Mouse (Mus musculus) MEL (cell line): Measurements from ENCODE around the gene Aes. TPM values are rescaled to one million over a fixed set of nuclear protein-coding genes. Genes with fewer than 3 reads are reported as not detected.

Experiments used
- DNase-seq: peaks from one replicate; pipeline ENCODE4 v3.0.0; 2011; ENCODE audit warnings: low read depth, low spot score
- H3K27ac ChIP-seq: 2 replicates; pipeline ENCODE4 v1.5.1; 2012; ENCODE audit warnings: low read depth, mild to moderate bottlenecking, control low read depth, low read length, moderate library complexity; ENCODE audit not compliant: control insufficient read depth
- H3K27me3 ChIP-seq, 2 experiments: fragments of 150-350 bp in 1 of 2; sonication (generic) in 1 of 2; 2 replicates each; pipeline ENCODE4 v1.6.1; 2012; ENCODE audit warnings: low read length in 2 of 2, mild to moderate bottlenecking in 2 of 2, improper control_type of control experiment in 1 of 2, moderate library complexity in 1 of 2; ENCODE audit not compliant: insufficient read depth in 2 of 2, control insufficient read depth in 1 of 2
- H3K36me3 ChIP-seq, 2 experiments: 2 replicates each; pipeline ENCODE4 v1.6.1; 2012 to 2014; ENCODE audit warnings: low read length in 2 of 2, improper control_type of control experiment in 1 of 2, inconsistent platforms in 1 of 2, mild to moderate bottlenecking in 1 of 2; ENCODE audit not compliant: insufficient read depth in 2 of 2, control insufficient read depth in 1 of 2
- H3K4me1 ChIP-seq, 2 experiments: fragments of 150-350 bp in 1 of 2; sonication (generic) in 1 of 2; 2 replicates each; pipeline ENCODE4 v1.6.1; 2012; ENCODE audit warnings: low read length in 2 of 2, improper control_type of control experiment in 1 of 2, mild to moderate bottlenecking in 1 of 2; ENCODE audit not compliant: insufficient read depth in 2 of 2, control insufficient read depth in 1 of 2
- H3K4me3 ChIP-seq, 2 experiments: fragments of 150-350 bp in 1 of 2; sonication (generic) in 1 of 2; 2 replicates each; pipeline ENCODE4 v1.5.1; 2012; ENCODE audit warnings: low read depth in 2 of 2, low read length in 2 of 2, mild to moderate bottlenecking in 2 of 2, moderate library complexity in 2 of 2, control low read depth in 1 of 2, improper control_type of control experiment in 1 of 2; ENCODE audit not compliant: control insufficient read depth in 1 of 2, insufficient read depth in 1 of 2
- H3K79me2 ChIP-seq: 2 replicates; pipeline ENCODE4 v1.6.1; 2012; ENCODE audit warnings: mild to moderate bottlenecking, low read length, moderate library complexity; ENCODE audit not compliant: control insufficient read depth, poor library complexity, insufficient read depth
- H3K9ac ChIP-seq: 2 replicates; pipeline ENCODE4 v1.6.1; 2012; ENCODE audit warnings: low read depth, mild to moderate bottlenecking, control low read depth, low read length, moderate library complexity; ENCODE audit not compliant: control insufficient read depth, poor library complexity, severe bottlenecking
- H3K9me3 ChIP-seq: fragments of 150-350 bp; sonication (generic); replicated peaks from 2 replicates; pipeline ENCODE4 v1.6.1; 2012; ENCODE audit warnings: mild to moderate bottlenecking, low read length, improper control_type of control experiment, moderate library complexity; ENCODE audit not compliant: insufficient read depth
- CHD1 ChIP-seq: IDR thresholded peaks from 2 replicates; pipeline ENCODE4 v1.6.1; 2012; ENCODE audit warnings: low read depth, mild to moderate bottlenecking, inconsistent platforms, low read length, improper control_type of control experiment
- CHD2 ChIP-seq: IDR thresholded peaks from 2 replicates; pipeline ENCODE4 v1.6.1; 2011; ENCODE audit warnings: low read length, improper control_type of control experiment
- CTCF ChIP-seq, 3 experiments: IDR thresholded peaks in 2 of 3; conservative IDR thresholded peaks in 1 of 3; 2 replicates each; pipeline ENCODE4 v1.5.1; 2011 to 2012; ENCODE audit warnings: low read length in 3 of 3, low read depth in 2 of 3, mild to moderate bottlenecking in 2 of 3, improper control_type of control experiment in 1 of 3, inconsistent platforms in 1 of 3, mixed read lengths in 1 of 3, moderate library complexity in 1 of 3; ENCODE audit not compliant: control insufficient read depth in 1 of 3, insufficient read depth in 1 of 3, poor library complexity in 1 of 3, severe bottlenecking in 1 of 3
- ELF1 ChIP-seq: IDR thresholded peaks from 2 replicates; pipeline ENCODE4 v1.6.1; 2014; ENCODE audit warnings: low read depth, mild to moderate bottlenecking, inconsistent platforms, low read length, improper control_type of control experiment, moderate library complexity
- EP300 ChIP-seq, 2 experiments: IDR thresholded peaks; 2 replicates each; pipeline ENCODE4 v1.6.1; 2011; ENCODE audit warnings: improper control_type of control experiment in 2 of 2, low read length in 2 of 2, low read depth in 1 of 2, mild to moderate bottlenecking in 1 of 2
- ETS1 ChIP-seq: IDR thresholded peaks from 2 replicates; pipeline ENCODE4 v1.6.1; 2012; ENCODE audit warnings: low read depth, mild to moderate bottlenecking, inconsistent platforms, low read length, improper control_type of control experiment, moderate library complexity
- GATA1 ChIP-seq: IDR thresholded peaks from 2 replicates; pipeline ENCODE4 v1.6.1; 2011; ENCODE audit warnings: low read depth, low read length, improper control_type of control experiment
- MAFK ChIP-seq: IDR thresholded peaks from 2 replicates; pipeline ENCODE4 v1.6.1; 2011; ENCODE audit warnings: low read depth, mild to moderate bottlenecking, low read length, improper control_type of control experiment, borderline replicate concordance
- MAX ChIP-seq: IDR thresholded peaks from 2 replicates; pipeline ENCODE4 v1.6.1; 2011; ENCODE audit warnings: low read length, improper control_type of control experiment
- MEF2A ChIP-seq: IDR thresholded peaks from 2 replicates; pipeline ENCODE4 v1.6.1; 2014; ENCODE audit warnings: low read depth, mild to moderate bottlenecking, inconsistent platforms, low read length, improper control_type of control experiment; ENCODE audit not compliant: poor library complexity, insufficient replicate concordance, severe bottlenecking; ENCODE audit errors: extremely low read depth
- MXI1 ChIP-seq: IDR thresholded peaks from 2 replicates; pipeline ENCODE4 v1.6.1; 2011; ENCODE audit warnings: mild to moderate bottlenecking, low read depth, low read length, improper control_type of control experiment
- MYB ChIP-seq: IDR thresholded peaks from 2 replicates; pipeline ENCODE4 v1.6.1; 2011; ENCODE audit warnings: mild to moderate bottlenecking, low read depth, low read length, improper control_type of control experiment
- NELFE ChIP-seq: IDR thresholded peaks from 2 replicates; pipeline ENCODE4 v1.6.1; 2011; ENCODE audit warnings: low read depth, low read length, improper control_type of control experiment
- NRF1 ChIP-seq: IDR thresholded peaks from 2 replicates; pipeline ENCODE4 v1.6.1; 2014; ENCODE audit warnings: low read depth, mild to moderate bottlenecking, inconsistent platforms, low read length, improper control_type of control experiment, moderate library complexity; ENCODE audit not compliant: poor library complexity, insufficient read depth, severe bottlenecking
- POLR2AphosphoS2 ChIP-seq: IDR thresholded peaks from 2 replicates; pipeline ENCODE4 v1.6.1; 2011; ENCODE audit warnings: low read length, improper control_type of control experiment
- POLR2AphosphoS5 ChIP-seq: IDR thresholded peaks from 2 replicates; pipeline ENCODE4 v1.6.1; 2012; ENCODE audit warnings: low read depth, borderline replicate concordance, mild to moderate bottlenecking, inconsistent platforms, low read length, moderate library complexity, mixed read lengths
- RCOR1 ChIP-seq: IDR thresholded peaks from 2 replicates; pipeline ENCODE4 v1.6.1; 2012; ENCODE audit warnings: low read depth, mild to moderate bottlenecking, inconsistent platforms, low read length, improper control_type of control experiment
- SIN3A ChIP-seq: IDR thresholded peaks from 2 replicates; pipeline ENCODE4 v1.6.1; 2012; ENCODE audit warnings: low read length, improper control_type of control experiment, inconsistent platforms
- SMC3 ChIP-seq: IDR thresholded peaks from 2 replicates; pipeline ENCODE4 v1.6.1; 2011; ENCODE audit warnings: low read depth, low read length, improper control_type of control experiment
- TAL1 ChIP-seq: IDR thresholded peaks from 2 replicates; pipeline ENCODE4 v1.6.1; 2012; ENCODE audit warnings: mild to moderate bottlenecking, inconsistent platforms, low read length, moderate library complexity, mixed read lengths
- TCF12 ChIP-seq: IDR thresholded peaks from 2 replicates; pipeline ENCODE4 v1.6.1; 2014; ENCODE audit warnings: low read depth, mild to moderate bottlenecking, inconsistent platforms, low read length, improper control_type of control experiment, moderate library complexity
- UBTF ChIP-seq: IDR thresholded peaks from 2 replicates; pipeline ENCODE4 v1.6.1; 2012; ENCODE audit warnings: low read depth, mild to moderate bottlenecking, inconsistent platforms, low read length, improper control_type of control experiment, moderate library complexity, borderline replicate concordance; ENCODE audit not compliant: insufficient read depth
- ZMIZ1 ChIP-seq: IDR thresholded peaks from 2 replicates; pipeline ENCODE4 v1.6.1; 2012; ENCODE audit warnings: low read depth, mild to moderate bottlenecking, inconsistent platforms, low read length, improper control_type of control experiment, moderate library complexity
- polyA plus RNA-seq, 2 experiments: library from polyadenylated mRNA; stranded (reverse) in 1 of 2; unstranded in 1 of 2; fragments of >175 nt in 1 of 2; fragments of >200 nt in 1 of 2; gene quantifications; 2 replicates each; pipeline versions ENCODE4 v1.2.1 to v1.2.4; 2012; ENCODE audit warnings: low replicate concordance in 2 of 2, low read depth in 1 of 2; ENCODE audit not compliant: insufficient read length in 2 of 2, insufficient read depth in 1 of 2, missing spikeins in 1 of 2
- total RNA-seq: library from RNA; depleted of rRNA; stranded (reverse); fragments of 300-350 nt; gene quantifications from 2 replicates; pipeline ENCODE4 v1.2.3, GENCODE M21; 2012

Gene Aes
- total and polyA plus RNA-seq, 3 experiments = 197 to 355 TPM; not detected in 1

DNA sequence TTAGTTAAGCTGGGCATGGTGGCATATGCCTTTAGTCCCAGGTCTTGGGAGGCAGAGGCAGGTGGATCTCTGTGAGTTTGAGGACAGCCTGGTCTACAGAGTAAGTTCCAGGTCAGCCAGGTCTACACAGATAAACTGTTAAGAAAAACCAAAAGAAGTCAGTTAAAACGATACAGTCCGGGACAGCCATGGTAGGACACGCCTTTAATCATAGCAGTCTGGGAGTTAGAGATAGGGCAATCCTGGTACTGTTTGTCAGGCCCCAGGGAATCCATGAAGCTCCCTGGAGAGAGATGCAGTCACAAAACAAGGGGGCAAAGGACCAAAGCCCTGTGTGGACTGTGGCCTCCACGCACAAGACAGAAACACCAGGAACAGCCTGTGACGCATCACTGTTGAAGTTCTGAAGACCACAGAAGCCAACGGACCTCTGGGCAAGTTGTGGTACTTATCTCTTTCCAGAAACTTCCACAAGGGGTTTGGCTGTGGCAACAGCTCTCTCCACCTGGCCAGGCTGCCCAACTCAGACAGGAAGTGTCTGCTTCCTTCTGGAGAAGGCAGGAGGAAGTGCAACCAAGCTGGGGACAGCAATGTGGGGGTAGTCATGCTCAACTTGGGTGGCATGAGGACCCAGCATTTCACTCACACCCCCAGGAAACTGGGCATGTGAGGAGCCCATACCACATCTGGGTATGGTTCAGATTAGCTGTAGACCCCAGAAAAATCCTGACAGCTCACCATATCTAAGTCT, 39.9 kb upstream of the Aes start:
- H3K4me3 ChIP-seq = no peak overlapping the region
- TF ChIP-seq POLR2AphosphoS5 = no peak
- peak; percentile 28 for TF ChIP-seq SIN3A
- peak; percentile 81 for TF ChIP-seq MYB
- TF ChIP-seq NRF1 = no peak
- peak; percentile 5; the same call in 1 of the 2 replicates for TF ChIP-seq MXI1
- no peak for TF ChIP-seq CTCF (IDR thresholded peaks at IDR 0.05 in 2 of 3, conservative IDR thresholded peaks at IDR 0.05 in 1 of 3; ENCODE audit: control insufficient read depth in 1 of 3, insufficient read depth in 1 of 3, low read depth in 2 of 3, low read length in 3 of 3, poor library complexity in 1 of 3, severe bottlenecking in 1 of 3)
- peak; percentile 77 for TF ChIP-seq GATA1
- TF ChIP-seq TAL1 = peak; percentile 79
- no peak for TF ChIP-seq MEF2A
- no peak for TF ChIP-seq SMC3
- peak; percentile 75 to 91 for TF ChIP-seq EP300 (IDR thresholded peaks at IDR 0.05; ENCODE audit: low read depth in 1 of 2, low read length in 2 of 2)
- TF ChIP-seq TCF12 = peak; percentile 79
- TF ChIP-seq RCOR1 = peak; percentile 59
- TF ChIP-seq POLR2AphosphoS2 = no peak
- TF ChIP-seq ETS1 = peak; percentile 12; the same call in 1 of the 2 replicates
- TF ChIP-seq ELF1 = no peak; the same call in 1 of the 2 replicates
- TF ChIP-seq MAFK = no peak
- no peak for TF ChIP-seq CHD2
- TF ChIP-seq MAX = no peak

DNA sequence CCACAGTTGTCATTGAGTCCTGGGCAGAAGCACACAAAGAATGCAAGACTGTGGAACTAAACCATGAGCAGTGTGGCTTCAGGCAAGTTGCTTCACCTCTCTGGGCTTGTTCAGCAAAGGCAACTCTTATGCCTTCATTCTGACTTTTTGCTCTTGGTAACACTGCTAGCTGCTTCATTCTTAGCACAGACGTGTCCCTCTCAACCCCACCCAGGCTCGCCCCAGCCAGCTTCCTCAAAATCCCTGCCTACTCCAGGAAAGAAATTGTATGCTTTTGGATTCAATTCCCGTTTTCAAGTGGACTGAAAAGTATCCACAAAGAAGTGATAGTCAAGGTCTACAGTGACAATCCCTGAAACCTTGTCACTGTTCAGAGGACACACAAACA, 39.3 kb upstream of the Aes start:
- H3K9ac ChIP-seq = no peak overlapping the region
- no peak for DNase-seq
- H3K79me2 ChIP-seq = peaks cover 11% of the 10 kb centered on the region
- no peaks in the 10 kb centered on the region for H3K27me3 ChIP-seq
- H3K36me3 ChIP-seq = peaks cover 0 to 27% of the 10 kb centered on the region in 2 experiments; a peak in 2 of 4 replicates
- H3K27ac ChIP-seq = peak overlapping the region; percentile 67
- TF ChIP-seq NELFE (no peak), CHD1 (no peak), GATA1 (no peak), MYB (no peak), UBTF (no peak), ELF1 (no peak), CHD2 (no peak), ZMIZ1 (no peak), MAFK (no peak), CTCF (IDR thresholded peaks at IDR 0.05 in 2 of 3, conservative IDR thresholded peaks at IDR 0.05 in 1 of 3; ENCODE audit: control insufficient read depth in 1 of 3, insufficient read depth in 1 of 3, low read depth in 2 of 3, low read length in 3 of 3, poor library complexity in 1 of 3, severe bottlenecking in 1 of 3) (no peak)
- H3K9me3 ChIP-seq = no peaks in the 10 kb centered on the region
- no peak overlapping the region for H3K4me3 ChIP-seq
- H3K4me1 ChIP-seq = peaks cover 10 to 41% of the 10 kb centered on the region in 2 experiments

More for the DNA sequence above, 39.9 kb upstream of the Aes start:
- Histone ChIP-seq H3K9ac (no peak overlapping the region; the same call in 1 of the 2 replicates), H3K9me3 (no peaks in the 10 kb centered on the region), H3K27ac (peak overlapping the region; percentile 67), H3K79me2 (peaks cover 11% of the 10 kb centered on the region), H3K27me3 (no peaks in the 10 kb centered on the region), H3K36me3 (peaks cover 0 to 27% of the 10 kb centered on the region in 2 experiments; a peak in 2 of 4 replicates), H3K4me1 (peaks cover 10 to 37% of the 10 kb centered on the region in 2 experiments)
- peak; percentile 76 for DNase-seq
